Mouse (Mus musculus) lung, adult 18-20 months (tissue): ENCODE results near the gene Dock2.
"Not testable (repeated sequence)": the region's sequence is repeated elsewhere in the genome, so short reads cannot be mapped to it uniquely, and the experiment has no call there.

Source experiments
- DNase-seq, 2 experiments: peaks; one replicate each; pipeline ENCODE4 v3.0.0; 2022; ENCODE audit warnings: mixed read lengths in 2 of 2

Dock2 gene

DNA sequence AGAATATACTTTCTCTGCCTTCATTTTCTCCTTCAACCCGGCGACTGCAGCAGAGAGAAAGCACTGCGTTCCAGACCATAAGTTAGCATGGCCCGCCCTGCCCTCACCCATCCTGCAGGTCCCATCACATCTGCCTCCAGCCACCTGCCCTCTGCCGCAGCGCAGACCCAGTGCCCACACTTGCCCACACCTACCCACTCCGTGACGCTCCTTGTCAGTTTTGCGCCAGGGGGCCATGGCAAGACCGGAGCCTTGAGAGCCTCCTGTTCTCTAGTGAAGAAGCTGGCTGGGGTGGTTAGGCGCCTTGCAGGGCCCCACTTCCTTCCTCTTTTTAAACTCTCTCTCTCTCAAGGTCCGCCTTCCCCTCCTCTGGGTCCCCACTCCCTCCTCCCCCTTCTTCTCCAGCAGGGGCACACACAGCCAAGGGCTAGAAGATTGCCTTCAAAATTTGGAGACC lies at the start of gene Dock2:
Gene Dock2, minus strand, starts transcription at position 306 of the 457 bp plus-strand sequence.
- DNase-seq, result peak; percentile 20 to 50

DNA sequence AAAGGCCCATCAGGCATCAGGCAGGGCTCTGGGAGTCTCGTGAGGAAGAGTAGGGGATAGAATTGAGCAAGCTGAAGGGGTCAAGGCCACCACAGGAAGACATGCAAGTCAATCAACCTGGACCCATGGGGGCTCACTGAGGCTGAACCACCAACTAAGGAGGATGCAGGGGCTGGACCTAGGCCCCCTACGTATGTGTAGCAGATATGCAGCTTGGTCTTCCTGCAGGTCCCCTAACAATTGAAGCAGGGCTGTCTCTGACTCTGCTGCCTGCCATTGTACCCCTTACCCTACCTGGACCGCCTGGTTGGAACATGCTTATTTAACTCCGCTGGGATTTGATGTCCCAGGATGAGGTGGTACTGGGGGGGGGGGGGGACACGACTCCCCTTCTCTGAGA lies 49.0 kb upstream of the Dock2 start:
- DNase-seq, result no peak

DNA sequence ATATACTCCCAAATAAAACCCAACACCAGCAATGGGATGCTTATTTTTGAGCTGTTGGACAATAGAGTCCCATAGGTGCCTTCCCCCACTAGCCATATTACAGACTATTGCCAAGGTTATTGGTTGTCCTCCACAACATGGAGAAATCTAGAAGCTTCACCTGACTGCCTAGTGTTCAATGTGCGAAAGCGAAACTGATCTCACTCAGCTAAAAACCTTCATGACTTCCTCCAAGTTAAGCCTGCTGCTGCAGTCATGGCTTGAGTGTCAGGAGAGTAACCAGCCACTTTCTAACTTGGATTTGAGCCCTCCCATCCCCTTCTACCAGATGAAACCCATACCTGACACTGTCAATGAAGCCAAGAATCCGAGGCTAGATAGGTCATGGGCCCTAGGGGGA lies 44.1 kb upstream of the Dock2 start:
- no peak for DNase-seq

DNA sequence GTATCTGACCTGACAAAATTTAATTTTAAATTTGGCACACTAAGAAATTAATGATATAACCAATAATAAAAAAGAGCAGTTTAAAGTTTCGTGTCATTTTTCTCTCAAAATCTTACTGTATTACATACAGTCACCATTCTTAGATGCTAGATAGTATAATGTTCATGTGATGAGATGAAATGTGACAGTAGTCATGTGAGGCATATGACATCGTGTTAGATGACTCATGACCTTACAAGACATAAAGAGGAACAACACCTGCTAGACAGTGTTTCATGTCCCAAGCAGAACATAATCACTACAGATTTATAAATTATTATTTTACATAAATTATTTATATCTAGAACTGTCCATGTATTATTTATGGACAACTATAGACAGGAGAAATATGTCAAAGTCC lies 43.2 kb upstream of the Dock2 start:
- DNase-seq, result no peak

DNA sequence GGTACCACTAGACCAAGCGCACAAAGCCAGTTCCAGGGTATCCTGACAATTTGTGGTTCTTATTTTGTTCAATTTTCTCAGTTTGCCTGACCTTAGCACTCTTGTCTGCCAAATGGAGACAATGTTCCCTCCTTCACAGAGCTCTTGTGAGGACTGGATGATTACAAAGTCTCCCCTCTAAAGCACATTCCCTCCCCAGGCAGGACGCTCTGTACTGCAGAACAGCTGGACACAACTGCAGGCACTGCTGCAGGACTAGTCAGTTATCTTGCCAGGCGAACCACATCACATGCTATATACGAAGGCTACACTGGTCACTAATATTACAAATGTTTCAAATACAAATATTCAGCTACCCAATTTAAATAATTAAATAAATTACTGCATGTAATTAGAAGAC lies 41.1 kb upstream of the Dock2 start:
- no peak for DNase-seq

DNA sequence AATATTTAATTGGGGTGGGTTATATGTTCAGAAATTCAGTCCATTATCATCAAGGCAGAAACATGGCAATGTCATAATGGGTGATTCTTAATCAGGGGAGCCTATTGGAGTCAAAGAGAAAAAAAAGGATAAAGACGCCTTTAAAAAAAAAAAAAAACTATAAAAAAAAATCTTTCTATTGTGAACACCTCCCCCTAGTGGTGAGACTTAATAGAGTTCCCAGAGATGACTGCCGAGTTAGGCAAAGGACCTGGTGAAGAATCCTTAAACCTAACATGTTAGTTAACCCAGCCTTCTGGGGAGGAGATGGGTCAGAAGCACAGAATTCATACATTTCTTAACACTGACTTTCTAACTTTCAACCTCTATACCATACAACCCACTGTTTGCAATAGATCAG lies 31.1 kb upstream of the Dock2 start:
- no peak for DNase-seq

DNA sequence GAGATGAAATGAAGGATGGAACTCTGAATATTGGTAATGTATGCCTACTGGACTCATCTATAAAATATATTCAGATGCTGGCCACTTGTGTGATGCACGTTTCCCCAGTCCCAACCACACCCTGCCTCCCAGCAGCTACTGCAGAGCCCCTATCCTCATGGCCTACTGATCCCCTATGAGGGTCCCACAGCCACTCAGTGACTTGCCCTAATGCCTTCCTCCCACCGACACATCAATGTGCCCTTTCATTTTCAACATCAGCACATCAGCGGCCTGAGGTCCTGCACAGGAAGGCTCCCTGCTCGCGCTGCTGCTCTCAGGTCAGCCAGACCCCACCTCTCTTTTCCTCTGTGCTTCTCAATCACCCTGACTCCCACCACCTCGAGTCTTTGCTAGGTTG lies 30.6 kb upstream of the Dock2 start:
- no peak for DNase-seq

DNA sequence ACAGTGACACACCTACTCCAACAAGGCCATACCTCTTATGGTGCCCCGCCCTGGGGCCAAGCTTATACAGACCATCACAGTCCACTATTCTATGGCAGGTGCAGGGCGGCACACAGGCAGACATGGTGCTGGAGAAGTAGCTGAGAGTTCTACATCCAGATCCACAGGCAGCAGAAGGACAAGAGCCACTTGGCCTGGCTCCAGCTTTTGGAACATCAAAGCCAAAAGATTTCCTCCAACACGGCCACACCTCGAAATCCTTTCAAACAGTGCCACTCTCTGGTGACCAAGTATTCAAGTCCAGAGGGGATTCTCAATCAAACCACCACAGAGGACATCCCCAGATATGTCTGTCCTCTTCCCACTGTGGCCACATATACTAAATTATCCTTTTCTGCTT lies 21.3 kb upstream of the Dock2 start:
- DNase-seq, result not testable (repeated sequence)

DNA sequence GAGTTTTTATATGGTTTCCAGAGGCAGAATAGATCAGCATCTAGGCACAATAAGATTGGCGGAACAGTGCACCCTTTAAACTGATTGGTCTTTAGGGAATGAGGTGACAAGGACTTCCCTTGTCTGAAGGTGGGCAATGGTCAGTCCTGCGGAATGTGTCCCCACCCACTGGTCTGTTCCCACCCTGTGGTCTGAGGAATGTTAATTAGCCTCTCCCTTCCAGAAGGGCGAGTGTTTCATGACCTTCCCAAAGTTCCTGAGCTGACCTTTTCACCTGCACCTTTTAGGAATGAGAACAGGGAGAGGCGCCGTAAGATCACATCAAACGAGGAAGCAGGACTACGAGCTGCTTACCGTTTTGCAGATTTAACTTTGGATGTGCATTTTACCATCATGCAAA lies 14.4 kb upstream of the Dock2 start:
- DNase-seq, result not testable (repeated sequence)

DNA sequence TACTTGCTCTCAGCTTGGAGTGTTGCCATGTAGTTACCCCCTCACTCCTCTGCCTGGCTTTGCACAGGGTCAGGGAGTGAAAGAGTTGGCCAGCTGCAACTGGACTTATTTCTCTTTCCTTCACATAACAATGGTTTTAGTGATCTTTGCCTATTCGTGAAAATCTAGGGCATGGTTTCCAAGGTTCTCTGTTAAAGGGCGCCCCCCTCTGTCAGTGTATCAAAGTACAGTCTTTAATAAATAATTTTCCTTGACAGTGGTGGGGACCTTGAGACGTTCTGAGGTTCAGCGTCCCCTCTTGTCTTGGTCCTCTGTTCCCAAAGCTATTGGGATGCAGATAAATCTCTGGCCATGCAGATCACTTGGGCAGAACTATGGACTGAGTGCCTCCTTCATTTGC lies 12.4 kb upstream of the Dock2 start:
- DNase-seq, result no peak

DNA sequence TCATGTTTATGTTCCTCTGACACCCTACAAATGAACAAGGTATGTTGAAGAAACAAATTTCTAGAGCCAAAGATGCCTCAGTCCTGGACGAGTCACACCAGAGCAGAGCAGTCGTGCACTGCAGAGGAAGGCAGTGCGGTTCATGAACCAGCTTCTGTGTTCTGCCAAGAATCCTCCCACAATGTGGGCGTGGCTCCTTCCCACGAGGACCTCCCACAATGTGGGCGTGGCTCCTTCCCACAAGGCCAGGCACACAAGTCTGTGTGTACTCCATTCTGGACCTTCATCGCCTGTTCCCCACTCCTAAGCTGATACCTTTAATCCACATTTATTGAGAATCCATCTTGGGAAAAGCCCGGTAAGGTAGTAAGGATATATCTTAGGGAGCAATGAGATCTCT lies 8.2 kb upstream of the Dock2 start:
- no peak for DNase-seq

DNA sequence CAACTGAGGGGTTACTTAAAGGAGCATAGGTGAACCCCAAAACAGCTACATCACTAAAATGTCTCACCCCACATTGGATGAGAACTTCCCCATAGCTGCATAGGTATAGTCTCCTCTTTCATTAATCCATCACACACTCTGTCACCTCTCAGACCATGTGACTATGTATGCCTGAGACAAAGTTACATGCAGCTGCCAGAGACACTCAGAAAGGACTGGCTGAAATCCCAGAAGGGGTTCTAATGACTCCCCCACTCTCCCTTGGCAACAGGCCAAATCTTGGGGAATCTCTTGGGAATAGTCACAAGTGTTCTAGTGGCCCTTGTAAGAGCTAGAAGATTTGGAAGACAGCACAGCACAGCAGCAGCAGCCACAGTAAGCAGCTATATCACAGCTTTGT lies 1.2 kb upstream of the Dock2 start:
- no peak for DNase-seq

DNA sequence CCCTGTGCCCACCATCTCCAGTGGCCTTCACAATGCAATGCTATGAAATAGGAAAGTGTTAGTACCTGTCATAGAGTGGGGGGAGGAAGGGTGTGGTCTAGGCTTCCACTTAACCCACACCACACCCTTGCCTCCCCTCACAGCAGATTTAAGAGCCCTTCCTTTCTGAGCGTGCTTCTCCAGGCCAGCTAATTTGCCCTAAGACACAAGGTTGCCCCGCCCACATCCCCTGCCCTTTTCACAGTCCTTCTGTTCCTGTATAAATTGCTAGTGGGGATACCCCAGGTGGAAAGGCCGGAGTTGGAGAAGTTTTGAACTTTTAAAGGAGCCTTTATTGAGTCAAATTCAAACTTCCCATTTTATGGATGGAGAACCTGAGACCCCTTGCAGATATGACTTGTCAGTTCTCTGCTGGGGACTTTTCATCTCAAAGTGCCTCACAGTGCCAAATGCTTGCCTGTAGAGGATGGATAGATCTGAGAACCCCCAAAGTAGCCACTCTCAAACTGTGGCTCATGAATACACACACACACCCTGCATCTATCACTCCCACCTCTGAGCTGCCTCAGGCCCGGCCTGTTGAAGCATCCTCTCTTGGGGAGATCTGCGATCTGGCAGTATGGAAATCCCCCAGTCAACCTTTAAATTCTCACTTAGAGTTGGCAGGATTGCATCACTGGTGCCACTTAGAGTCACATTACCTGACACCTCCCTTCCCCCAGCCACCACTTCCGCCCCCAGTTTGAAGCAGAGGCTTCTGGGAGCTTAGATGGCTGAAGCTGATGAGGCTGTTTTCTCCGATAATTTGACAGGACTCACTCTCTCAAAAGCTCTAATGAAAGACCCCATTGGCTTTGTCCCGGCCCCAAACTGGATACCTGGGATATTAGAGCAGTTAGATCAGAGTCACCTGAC lies 919 bp downstream of the Dock2 start:
- DNase-seq, result peak; percentile 53 to 70

DNA sequence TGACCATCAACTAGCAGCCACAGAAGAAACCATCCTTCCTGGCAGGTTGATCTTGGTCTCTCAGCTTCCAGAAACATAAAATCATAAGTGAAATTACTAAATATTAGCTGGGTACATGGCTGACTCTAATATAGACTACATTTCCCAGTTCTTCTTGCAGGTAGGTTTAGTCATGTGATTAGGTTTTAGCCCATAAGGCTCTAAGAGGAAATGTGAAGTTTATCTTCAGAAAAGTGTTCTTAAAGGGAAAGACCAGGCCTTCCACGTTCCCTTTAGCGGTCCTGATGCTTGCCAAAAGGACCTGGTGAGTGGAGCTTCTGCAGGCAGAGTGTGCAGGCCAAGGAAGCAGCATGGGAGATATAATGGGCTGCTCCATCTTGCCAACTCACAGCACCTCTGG lies 2.9 kb downstream of the Dock2 start:
- no peak for DNase-seq

DNA sequence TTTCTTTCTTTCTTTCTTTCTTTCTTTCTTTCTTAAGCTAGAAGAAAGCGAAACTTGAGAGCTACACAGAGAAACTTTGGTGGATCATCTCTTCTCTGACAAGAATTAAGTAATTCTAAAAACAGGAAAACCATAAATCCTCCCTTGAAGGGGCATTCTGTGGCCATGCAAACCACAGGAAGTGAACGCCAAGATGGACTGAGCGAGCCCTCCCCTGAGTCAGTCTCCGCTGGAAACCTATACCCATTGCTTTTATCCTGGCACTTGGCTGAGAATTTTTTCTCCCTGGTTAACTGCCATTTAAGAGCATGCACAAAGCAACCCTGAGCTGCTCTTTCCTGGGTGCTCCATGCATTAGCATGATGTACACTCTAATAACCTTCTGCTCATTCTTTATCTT lies 3.7 kb downstream of the Dock2 start:
- DNase-seq, result no peak

DNA sequence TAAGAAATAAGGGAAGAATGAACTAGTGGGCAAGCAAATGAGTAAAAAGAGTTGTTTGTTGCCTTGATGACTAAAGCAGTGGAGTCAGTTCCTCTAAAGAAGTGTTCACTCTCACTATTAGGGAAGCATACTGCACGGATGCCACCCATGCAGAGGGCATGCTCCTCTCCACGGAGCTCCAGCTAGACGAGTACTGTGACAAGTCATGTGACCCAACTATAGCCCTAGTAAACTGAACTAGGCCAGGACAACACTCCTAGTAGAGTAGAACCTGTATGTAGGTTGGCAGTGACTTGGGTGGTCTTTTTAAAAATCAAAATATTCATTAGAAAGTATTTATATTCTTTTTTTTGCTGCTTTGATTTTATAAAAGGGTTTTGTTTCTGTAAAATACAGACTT lies 5.3 kb downstream of the Dock2 start:
- peak in 1 of 2 experiments; percentile 8 for DNase-seq

DNA sequence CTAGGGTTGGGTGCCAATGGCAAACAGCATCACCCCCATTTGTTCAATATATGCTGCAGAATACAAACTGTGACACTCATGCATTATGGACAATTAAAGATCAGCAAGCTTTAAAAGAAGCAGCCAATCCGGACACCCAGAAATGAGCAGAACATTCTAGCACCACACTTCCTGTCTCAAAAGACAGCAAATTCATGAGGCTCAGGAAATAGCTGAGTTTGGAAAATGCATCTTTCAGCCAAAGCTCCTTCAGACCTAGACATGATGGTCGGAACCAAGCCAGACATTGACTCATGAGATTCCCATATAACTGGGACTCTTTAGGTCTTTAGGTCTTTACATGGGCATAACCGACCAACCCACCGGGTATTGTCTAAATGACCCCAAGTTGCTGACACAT lies 6.2 kb downstream of the Dock2 start:
- no peak for DNase-seq

DNA sequence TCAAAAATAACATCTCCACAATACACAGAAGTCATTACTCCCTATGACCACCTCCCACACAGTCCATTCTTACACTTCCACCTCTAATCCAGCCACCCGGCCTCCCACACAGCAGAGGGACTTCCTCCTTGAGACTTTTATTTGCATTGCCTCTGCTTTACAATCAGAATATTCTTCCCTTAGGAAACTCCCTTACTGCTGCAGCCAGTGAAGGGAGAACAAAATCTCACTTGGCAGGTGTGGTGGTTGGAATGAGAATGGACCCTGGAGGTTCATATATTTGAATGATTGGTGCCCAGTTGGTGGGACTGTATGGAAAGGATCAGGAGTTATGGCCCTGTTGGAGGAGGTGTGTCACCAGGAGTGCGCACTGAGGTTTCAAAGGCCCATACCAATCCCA lies 7.6 kb downstream of the Dock2 start:
- peak; percentile 4 to 16 for DNase-seq

DNA sequence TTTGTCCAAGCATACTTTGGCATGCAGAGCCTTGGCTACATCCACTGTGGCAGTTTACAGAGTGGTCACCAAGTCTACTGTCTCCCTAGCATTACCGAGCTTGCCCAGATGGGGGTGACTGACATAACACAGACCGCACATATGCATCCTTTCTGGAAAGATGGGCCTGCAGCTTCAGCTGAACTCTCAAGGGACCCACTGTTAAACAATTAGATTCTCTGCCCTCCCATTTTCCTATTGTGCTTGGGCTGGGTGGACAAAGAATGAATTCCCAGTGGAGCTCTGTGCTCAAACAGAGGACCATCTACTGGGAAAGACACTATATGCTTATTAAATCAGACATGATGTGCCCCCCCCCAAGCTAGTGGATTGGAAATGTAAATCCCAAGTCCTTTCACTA lies 9.1 kb downstream of the Dock2 start:
- DNase-seq, result no peak

DNA sequence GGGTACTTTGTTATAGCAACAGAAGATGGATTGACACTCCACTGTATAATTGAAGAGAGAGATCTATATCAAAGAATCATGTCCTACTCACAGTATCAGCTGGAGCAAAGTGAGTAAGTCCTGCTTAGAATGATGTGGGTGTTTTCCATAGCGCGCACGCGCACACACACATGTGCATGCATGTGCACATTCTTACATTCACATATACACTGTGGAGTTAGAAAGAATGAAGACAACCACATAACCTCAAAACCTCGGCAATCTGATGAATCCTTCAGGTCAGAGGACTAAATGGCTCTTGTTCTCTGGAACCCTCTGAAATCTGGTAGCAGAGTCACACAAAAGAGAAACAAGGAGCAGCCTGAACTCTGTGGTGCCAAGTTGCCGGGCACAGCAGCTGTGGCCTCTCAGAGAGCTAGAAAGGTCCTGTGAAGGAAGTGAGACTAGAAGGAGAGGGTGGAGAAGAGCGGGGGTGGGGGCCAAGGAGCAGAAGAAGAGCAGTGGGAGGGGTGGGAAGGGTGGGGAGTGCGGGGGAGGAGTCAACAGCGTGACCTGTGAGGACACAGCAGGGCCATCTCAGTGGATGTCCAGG lies 10.3 kb downstream of the Dock2 start:
- DNase-seq, result peak; percentile 15 to 20

DNA sequence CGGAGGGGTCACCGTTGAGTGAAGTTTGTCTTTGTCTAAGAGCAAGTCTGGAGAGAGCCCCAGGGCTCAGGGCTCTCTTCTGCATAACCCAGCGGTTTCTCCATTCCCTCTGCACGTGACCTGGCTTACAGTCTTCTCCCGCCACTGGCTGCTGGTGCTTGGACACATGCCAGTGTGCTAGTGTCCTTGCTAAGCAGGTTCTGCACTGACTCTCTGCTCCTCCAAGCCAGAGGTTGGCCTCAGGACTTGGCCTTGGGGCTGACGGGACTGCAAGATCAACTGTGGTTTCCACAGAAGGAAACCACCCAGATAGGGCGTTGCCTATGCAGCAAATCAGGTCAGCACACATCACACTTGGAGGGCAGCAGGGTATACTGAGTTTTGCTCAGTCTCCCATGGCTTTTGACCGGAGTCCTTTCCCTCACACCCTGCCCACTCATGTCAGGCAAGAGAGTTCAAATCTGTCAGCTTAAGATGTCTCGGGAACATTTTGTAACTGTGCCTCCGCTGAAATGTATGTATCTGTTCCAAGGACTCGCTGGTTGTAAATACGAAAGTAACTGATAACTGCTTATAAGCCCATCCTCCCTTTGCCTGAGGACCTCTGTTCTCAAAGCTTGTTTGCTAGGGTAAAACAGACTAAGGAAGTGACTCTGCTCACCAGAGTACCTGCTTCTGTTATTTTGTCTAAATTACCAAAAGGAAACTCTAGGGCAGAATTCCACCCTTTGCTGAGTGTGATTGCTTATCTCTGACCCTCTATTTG lies 12.3 kb downstream of the Dock2 start:
- DNase-seq, result peak; percentile 67 to 72

DNA sequence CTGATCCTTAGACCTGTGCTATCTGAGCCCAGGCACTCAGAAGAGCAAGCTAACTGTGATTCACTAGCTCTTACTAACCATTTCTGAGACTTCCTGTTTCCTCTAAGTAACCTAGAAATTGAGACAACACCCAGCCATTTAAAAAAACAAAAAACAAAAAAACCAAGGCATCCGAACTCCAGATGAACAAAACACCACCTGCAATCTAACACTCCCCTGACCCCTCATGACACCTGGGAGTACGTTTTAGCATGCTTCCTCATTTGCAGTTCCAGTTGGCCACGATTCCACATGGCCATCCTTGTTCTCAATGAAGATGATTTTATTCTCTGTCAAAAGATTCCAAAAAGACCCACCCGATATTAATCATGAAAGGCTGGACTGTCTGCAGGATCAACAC lies 13.0 kb downstream of the Dock2 start:
- no peak for DNase-seq

DNA sequence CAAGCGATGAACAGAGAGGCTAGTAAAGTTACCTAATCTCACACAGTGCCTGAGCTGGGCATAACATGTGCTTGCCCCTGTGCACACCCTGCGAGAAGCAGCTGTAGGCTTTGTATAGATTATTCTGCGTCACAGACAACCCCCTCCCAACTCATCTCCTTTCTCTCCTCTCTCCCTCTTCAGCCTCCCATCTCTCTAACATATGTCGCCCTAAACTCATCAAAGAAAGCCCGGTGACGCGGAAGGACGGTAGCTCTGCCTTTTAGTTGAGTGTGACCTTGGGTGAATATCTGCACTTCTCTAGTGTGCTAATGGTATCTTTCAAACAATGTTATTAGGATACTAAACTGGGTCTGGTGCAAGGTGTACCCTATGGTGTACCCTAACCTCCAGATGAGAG lies 13.7 kb downstream of the Dock2 start:
- DNase-seq, result no peak

DNA sequence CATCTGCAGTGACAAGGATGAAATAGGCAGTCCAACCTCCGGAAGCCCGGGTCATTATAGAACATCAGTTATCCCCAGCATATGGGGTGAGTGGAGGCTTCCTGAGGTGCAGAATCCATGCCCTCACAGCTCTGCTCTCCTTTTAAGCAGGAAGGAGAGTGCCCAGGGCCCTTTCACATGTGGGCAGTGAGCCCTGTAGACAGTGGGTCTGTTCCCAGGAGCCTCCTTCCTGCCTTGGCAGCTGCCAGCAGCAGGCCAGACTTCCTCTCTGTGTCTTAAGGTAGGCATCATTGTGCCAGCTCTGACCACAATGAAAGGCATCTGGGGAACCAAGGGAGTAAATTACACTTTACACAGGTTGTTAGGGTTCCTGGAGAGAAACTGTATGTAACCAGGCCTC lies 14.3 kb downstream of the Dock2 start:
- DNase-seq, result no peak
